Mouse (Mus musculus): ENCODE data around the gene Ttc28. TPM values are rescaled to one million over a fixed set of nuclear protein-coding genes. Genes with fewer than 3 reads are reported as not detected.

The Ttc28 gene
- polyA plus RNA-seq, 1 experiment, result 6.8 TPM

GRCm38 (mm10) chr5:110888596-110888995, 9.0 kb downstream of the Ttc28 start:
- DNase-seq (ENCODE audit: low read depth in 1 of 2, low spot score in 2 of 2), result no peak
- Histone ChIP-seq H3K27me3 (ENCODE audit: control insufficient read depth, insufficient read depth, low read length) (no peaks in the 10 kb centered on the region), H3K27ac (ENCODE audit: insufficient read depth, low read length) (no peak overlapping the region), H3K4me3 (ENCODE audit: extremely low read depth, insufficient read depth, insufficient read length) (no peak overlapping the region), H3K4me1 (ENCODE audit: control insufficient read depth, insufficient read depth, insufficient read length) (no peaks in the 10 kb centered on the region), H3K36me3 (ENCODE audit: control insufficient read depth, insufficient read depth, low read length) (no peaks in the 10 kb centered on the region)
- WGBS, result 94% methylated on average over 4 of the region's 4 CpGs
- TF ChIP-seq CTCF (IDR thresholded peaks at IDR 0.05; ENCODE audit: extremely low read depth, insufficient read depth, insufficient read length, insufficient replicate concordance) (no peak), POLR2A (IDR thresholded peaks at IDR 0.05; ENCODE audit: low read depth, low read length) (no peak)

DNA sequence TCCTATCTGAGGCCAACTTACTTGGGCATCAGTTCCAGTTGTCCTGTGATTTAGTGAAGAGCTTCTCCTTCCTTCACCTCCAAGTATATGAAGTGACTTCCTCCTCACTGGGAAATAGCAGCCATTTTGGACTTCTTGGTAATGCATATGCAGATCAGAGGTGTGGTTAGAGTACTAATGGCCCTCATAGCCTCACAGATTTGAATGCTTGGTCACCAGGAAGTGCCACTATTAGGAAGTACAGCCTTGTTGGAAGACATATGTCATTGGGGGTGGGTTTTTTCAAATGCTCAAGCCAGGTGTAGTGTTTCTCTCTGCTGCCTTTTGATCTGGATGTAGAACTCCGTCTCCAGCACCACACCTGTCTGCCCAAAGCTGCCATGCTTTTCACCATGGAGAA, 10.3 kb downstream of the Ttc28 start:
- TF ChIP-seq CTCF (IDR thresholded peaks at IDR 0.05; ENCODE audit: extremely low read depth, insufficient read depth, insufficient read length, insufficient replicate concordance) (no peak), POLR2A (IDR thresholded peaks at IDR 0.05; ENCODE audit: low read depth, low read length) (no peak)
- DNase-seq (ENCODE audit: low read depth in 1 of 2, low spot score in 2 of 2), result no peak
- no peaks in the 10 kb centered on the region for H3K4me1 ChIP-seq (ENCODE audit: control insufficient read depth, insufficient read depth, insufficient read length)
- H3K27me3 ChIP-seq (ENCODE audit: control insufficient read depth, insufficient read depth, low read length), result no peaks in the 10 kb centered on the region
- no peak overlapping the region for H3K4me3 ChIP-seq (ENCODE audit: extremely low read depth, insufficient read depth, insufficient read length)
- WGBS, result 78% methylated on average over 1 of the region's 1 CpGs
- no peaks in the 10 kb centered on the region for H3K36me3 ChIP-seq (ENCODE audit: control insufficient read depth, insufficient read depth, low read length)
- H3K27ac ChIP-seq (ENCODE audit: insufficient read depth, low read length), result no peak overlapping the region

- 92% methylated on average over 3 of the region's 3 CpGs for WGBS
These were observed 11.0 kb downstream of the Ttc28 start for GRCm38 (mm10) chr5:110890561-110890960.

GRCm38 (mm10) chr5:110897114-110897788, 17.6 kb downstream of the Ttc28 start:
- no peaks in the 10 kb centered on the region for H3K4me1 ChIP-seq (ENCODE audit: control insufficient read depth, insufficient read depth, insufficient read length)
- H3K36me3 ChIP-seq (ENCODE audit: control insufficient read depth, insufficient read depth, low read length), result no peaks in the 10 kb centered on the region
- TF ChIP-seq CTCF (IDR thresholded peaks at IDR 0.05; ENCODE audit: extremely low read depth, insufficient read depth, insufficient read length, insufficient replicate concordance) (no peak), POLR2A (IDR thresholded peaks at IDR 0.05; ENCODE audit: low read depth, low read length) (no peak)
- no peak overlapping the region for H3K4me3 ChIP-seq (ENCODE audit: extremely low read depth, insufficient read depth, insufficient read length)
- no peak overlapping the region for H3K27ac ChIP-seq (ENCODE audit: insufficient read depth, low read length)
- DNase-seq (ENCODE audit: low read depth in 1 of 2, low spot score in 2 of 2), result no peak
- 83% methylated on average over 7 of the region's 7 CpGs for WGBS
- H3K27me3 ChIP-seq (ENCODE audit: control insufficient read depth, insufficient read depth, low read length), result no peaks in the 10 kb centered on the region

More at GRCm38 (mm10) chr5:110890561-110890960, 11.0 kb downstream of the Ttc28 start:
- H3K4me1 ChIP-seq (ENCODE audit: control insufficient read depth, insufficient read depth, insufficient read length), result no peaks in the 10 kb centered on the region
- H3K4me3 ChIP-seq (ENCODE audit: extremely low read depth, insufficient read depth, insufficient read length), result no peak overlapping the region
- no peaks in the 10 kb centered on the region for H3K36me3 ChIP-seq (ENCODE audit: control insufficient read depth, insufficient read depth, low read length)
- TF ChIP-seq POLR2A (IDR thresholded peaks at IDR 0.05; ENCODE audit: low read depth, low read length) (no peak), CTCF (IDR thresholded peaks at IDR 0.05; ENCODE audit: extremely low read depth, insufficient read depth, insufficient read length, insufficient replicate concordance) (no peak)
- no peak for DNase-seq (ENCODE audit: low read depth in 1 of 2, low spot score in 2 of 2)
- no peak overlapping the region for H3K27ac ChIP-seq (ENCODE audit: insufficient read depth, low read length)
- no peaks in the 10 kb centered on the region for H3K27me3 ChIP-seq (ENCODE audit: control insufficient read depth, insufficient read depth, low read length)

DNA sequence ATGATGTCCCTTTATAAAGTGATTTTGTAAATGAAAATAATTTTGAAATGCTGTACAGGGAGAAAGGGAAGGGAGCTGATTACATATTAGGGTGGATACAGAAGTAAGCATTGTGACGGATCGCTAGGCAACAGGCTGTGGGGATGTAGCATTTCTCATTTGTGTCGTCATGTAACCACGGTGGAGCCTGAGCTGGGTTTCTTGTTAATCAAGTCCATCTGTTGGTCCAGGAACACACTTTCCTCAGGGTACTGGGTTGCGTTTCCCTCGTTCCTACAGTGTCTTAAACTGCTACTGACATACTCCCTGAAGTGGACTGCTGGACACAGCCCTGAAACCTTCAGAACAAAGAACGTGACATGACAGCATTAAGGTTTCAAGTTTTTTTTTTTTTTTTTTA, 18.6 kb downstream of the Ttc28 start:
- Histone ChIP-seq H3K27me3 (ENCODE audit: control insufficient read depth, insufficient read depth, low read length) (no peaks in the 10 kb centered on the region), H3K27ac (ENCODE audit: insufficient read depth, low read length) (no peak overlapping the region), H3K36me3 (ENCODE audit: control insufficient read depth, insufficient read depth, low read length) (no peaks in the 10 kb centered on the region), H3K4me3 (ENCODE audit: extremely low read depth, insufficient read depth, insufficient read length) (no peak overlapping the region), H3K4me1 (ENCODE audit: control insufficient read depth, insufficient read depth, insufficient read length) (no peaks in the 10 kb centered on the region)
- no peak for TF ChIP-seq CTCF (IDR thresholded peaks at IDR 0.05; ENCODE audit: extremely low read depth, insufficient read depth, insufficient read length, insufficient replicate concordance)
- no peak for TF ChIP-seq POLR2A (IDR thresholded peaks at IDR 0.05; ENCODE audit: low read depth, low read length)
- DNase-seq (ENCODE audit: low read depth in 1 of 2, low spot score in 2 of 2), result no peak
- WGBS, result 89% methylated on average over 7 of the region's 7 CpGs

DNA sequence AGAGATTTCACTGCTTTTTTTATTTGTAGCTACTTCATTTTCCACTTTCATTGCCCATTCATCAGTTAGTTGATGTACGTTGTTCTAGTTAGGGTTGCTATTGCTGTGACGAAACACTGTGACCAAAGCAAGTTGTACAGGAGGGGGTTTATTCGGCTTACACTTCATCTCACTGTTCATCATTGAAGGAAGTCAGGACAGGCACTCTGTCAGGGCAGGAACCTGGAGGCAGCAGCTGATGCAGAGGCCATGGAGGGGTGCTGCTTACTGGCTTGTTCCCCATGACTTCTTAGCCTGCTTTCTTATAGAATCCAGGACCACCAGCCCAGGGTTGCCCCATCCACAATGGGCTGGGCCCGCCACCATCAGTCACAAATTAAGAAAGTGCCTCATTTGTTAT, 19.2 kb downstream of the Ttc28 start:
- H3K4me1 ChIP-seq (ENCODE audit: control insufficient read depth, insufficient read depth, insufficient read length), result no peaks in the 10 kb centered on the region
- no peaks in the 10 kb centered on the region for H3K27me3 ChIP-seq (ENCODE audit: control insufficient read depth, insufficient read depth, low read length)
- no peak for DNase-seq (ENCODE audit: low read depth in 1 of 2, low spot score in 2 of 2)
- WGBS, result 93% methylated on average over 4 of the region's 4 CpGs
- H3K36me3 ChIP-seq (ENCODE audit: control insufficient read depth, insufficient read depth, low read length), result no peaks in the 10 kb centered on the region
- no peak for TF ChIP-seq CTCF (IDR thresholded peaks at IDR 0.05; ENCODE audit: extremely low read depth, insufficient read depth, insufficient read length, insufficient replicate concordance)
- no peak for TF ChIP-seq POLR2A (IDR thresholded peaks at IDR 0.05; ENCODE audit: low read depth, low read length)
- H3K4me3 ChIP-seq (ENCODE audit: extremely low read depth, insufficient read depth, insufficient read length), result no peak overlapping the region
- H3K27ac ChIP-seq (ENCODE audit: insufficient read depth, low read length), result no peak overlapping the region

- TF ChIP-seq POLR2A (IDR thresholded peaks at IDR 0.05; ENCODE audit: low read depth, low read length) (no peak), CTCF (IDR thresholded peaks at IDR 0.05; ENCODE audit: extremely low read depth, insufficient read depth, insufficient read length, insufficient replicate concordance) (no peak)
- Histone ChIP-seq H3K4me1 (ENCODE audit: control insufficient read depth, insufficient read depth, insufficient read length) (no peaks in the 10 kb centered on the region), H3K36me3 (ENCODE audit: control insufficient read depth, insufficient read depth, low read length) (no peaks in the 10 kb centered on the region), H3K27ac (ENCODE audit: insufficient read depth, low read length) (no peak overlapping the region), H3K27me3 (ENCODE audit: control insufficient read depth, insufficient read depth, low read length) (no peaks in the 10 kb centered on the region), H3K4me3 (ENCODE audit: extremely low read depth, insufficient read depth, insufficient read length) (no peak overlapping the region)
- DNase-seq (ENCODE audit: low read depth in 1 of 2, low spot score in 2 of 2), result no peak
These were observed 20.7 kb downstream of the Ttc28 start for GRCm38 (mm10) chr5:110900331-110900730.

All from spleen, adult 2 months (tissue).